Mouse (Mus musculus) liver, embryonic 14.5 days (tissue): ENCODE data around the gene Ybx2. TPM values are rescaled to one million over a fixed set of nuclear protein-coding genes. Genes with fewer than 3 reads are reported as not detected.

Experiments used
- ATAC-seq: fragments of 200-750 bp; cut with Nextera tagmentation; 2 replicates; pipeline ENCODE4 v1.8.0; 2017; ENCODE audit warnings: moderate number of reproducible peaks, mild to moderate bottlenecking, moderate library complexity; ENCODE audit not compliant: insufficient read depth
- DNase-seq, 3 experiments: peaks; one replicate each; pipeline ENCODE4 v3.0.0-alpha.2; 2012 to 2013; ENCODE audit warnings: low read depth in 3 of 3, low spot score in 3 of 3
- H3K27ac ChIP-seq: fragments of 300-500 bp; sonication (generic); 2 replicates; pipeline ENCODE4 v1.5.1; 2014; ENCODE audit warnings: moderate library complexity, mild to moderate bottlenecking, control low read depth, inconsistent platforms
- H3K27me3 ChIP-seq: fragments of 300-500 bp; sonication (generic); 2 replicates; pipeline ENCODE4 v1.6.1; 2014; ENCODE audit warnings: mild to moderate bottlenecking, low read length, moderate library complexity; ENCODE audit not compliant: control insufficient read depth, insufficient read depth
- H3K36me3 ChIP-seq: fragments of 300-500 bp; sonication (generic); replicated peaks from 2 replicates; pipeline ENCODE4 v1.6.1; 2014; ENCODE audit warnings: low read depth; ENCODE audit not compliant: control insufficient read depth, insufficient read depth
- H3K4me1 ChIP-seq, 2 experiments: fragments of 200-500 bp in 1 of 2; fragments of 300-500 bp in 1 of 2; sonication (generic) in 1 of 2; replicated peaks; 2 replicates each; pipeline ENCODE4 v1.6.1; 2012 to 2014; ENCODE audit warnings: antibody characterized with exemption in 1 of 2, inconsistent platforms in 1 of 2, low read length in 1 of 2; ENCODE audit not compliant: control insufficient read depth in 2 of 2, insufficient read depth in 2 of 2
- H3K4me2 ChIP-seq: fragments of 300-500 bp; sonication (generic); 2 replicates; pipeline ENCODE4 v1.6.1; 2014; ENCODE audit warnings: low read depth, mild to moderate bottlenecking, control low read depth, moderate library complexity
- H3K4me3 ChIP-seq, 2 experiments: fragments of 200-500 bp in 1 of 2; fragments of 300-500 bp in 1 of 2; sonication (generic) in 1 of 2; 2 replicates each; pipeline ENCODE4 v1.5.1; 2012 to 2014; ENCODE audit warnings: low read depth in 2 of 2, low read length in 2 of 2, mild to moderate bottlenecking in 2 of 2, control low read depth in 1 of 2, inconsistent platforms in 1 of 2, moderate library complexity in 1 of 2; ENCODE audit not compliant: insufficient read depth in 1 of 2
- H3K9ac ChIP-seq: fragments of 300-500 bp; sonication (generic); replicated peaks from 2 replicates; pipeline ENCODE4 v1.6.1; 2014; ENCODE audit warnings: mild to moderate bottlenecking, control low read depth, moderate library complexity
- H3K9me3 ChIP-seq: fragments of 300-500 bp; sonication (generic); 2 replicates; pipeline ENCODE4 v1.6.1; 2016; ENCODE audit warnings: low read length, mixed read lengths; ENCODE audit not compliant: control insufficient read depth
- CTCF ChIP-seq: IDR thresholded peaks from 2 replicates; pipeline ENCODE4 v1.5.1; 2016; ENCODE audit warnings: antibody characterized with exemption, low read depth, control low read depth
- EP300 ChIP-seq: IDR thresholded peaks from 2 replicates; pipeline ENCODE4 v1.6.1; 2016; ENCODE audit warnings: antibody characterized with exemption, low read depth
- WGBS: fragments of 180-500 bp; shearing (Covaris S2); extraction: QIAGEN DNeasy Blood & Tissue Kit; methylation state at CpG from one replicate; pipeline ENCODE4 v1.1.7; 2014; ENCODE audit not compliant: insufficient replicate concordance; 5-methylcytosine and 5-hydroxymethylcytosine counted together
- polyA plus RNA-seq, 2 experiments: library from polyadenylated mRNA; depleted of rRNA in 1 of 2; stranded (reverse) in 1 of 2; unstranded in 1 of 2; fragments of >200 nt; fragmentation: Nextera tagmentation in 1 of 2; extraction: Ambion mirVana in 1 of 2; gene quantifications; 2 replicates each; pipeline versions ENCODE4 v1.2.1 to v1.2.3; 2012 to 2014

The Ybx2 gene
- polyA plus RNA-seq, 2 experiments, result 0.23 to 0.58 TPM

DNA sequence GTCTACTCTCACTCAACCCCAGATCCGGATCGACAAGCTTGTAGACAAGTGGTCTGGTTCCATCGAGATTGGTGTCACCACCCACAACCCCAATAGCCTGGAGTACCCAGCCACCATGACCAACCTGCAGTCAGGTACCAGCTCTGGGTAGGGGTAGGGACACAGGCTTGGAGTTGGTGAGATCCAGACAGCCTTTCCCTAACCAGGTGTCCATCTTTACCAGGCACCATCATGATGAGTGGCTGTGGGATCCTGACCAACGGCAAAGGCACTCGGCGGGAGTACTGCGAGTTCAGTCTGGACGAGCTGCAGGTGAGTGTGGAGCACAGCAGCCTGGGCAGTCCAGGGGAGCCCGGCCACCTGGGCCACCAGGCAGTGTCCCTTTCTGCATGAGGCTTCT lies 31.3 kb upstream of the Ybx2 start:
- Histone ChIP-seq H3K9me3 (no peaks in the 10 kb centered on the region), H3K9ac (no peak overlapping the region), H3K4me2 (no peak overlapping the region), H3K27ac (no peak overlapping the region), H3K27me3 (no peaks in the 10 kb centered on the region; the same call in 1 of the 2 replicates), H3K4me1 (peaks cover 7 to 13% of the 10 kb centered on the region in 2 experiments), H3K36me3 (peaks cover 51% of the 10 kb centered on the region), H3K4me3 (no peak overlapping the region)
- ATAC-seq, result no peak
- TF ChIP-seq CTCF, result no peak
- no peak for TF ChIP-seq EP300
- 87% methylated on average over 9 of the region's 9 CpGs for WGBS
- DNase-seq, result no peak

GRCm38 (mm10) chr11:69908645-69909044 lies 27.0 kb upstream of the Ybx2 start:
- Histone ChIP-seq H3K27ac (no peak overlapping the region), H3K9ac (no peak overlapping the region), H3K36me3 (peaks cover 81% of the 10 kb centered on the region), H3K9me3 (no peaks in the 10 kb centered on the region), H3K4me2 (no peak overlapping the region), H3K27me3 (no peaks in the 10 kb centered on the region), H3K4me3 (no peak overlapping the region), H3K4me1 (peaks cover 0 to 9% of the 10 kb centered on the region in 2 experiments; a peak in 1 of 4 replicates)
- ATAC-seq (no peak), DNase-seq (no peak)
- WGBS, result 87% methylated on average over 11 of the region's 11 CpGs
- TF ChIP-seq CTCF (no peak), EP300 (no peak)

GRCm38 (mm10) chr11:69909174-69909573 lies 26.4 kb upstream of the Ybx2 start:
- Histone ChIP-seq H3K27ac (no peak overlapping the region), H3K9me3 (no peaks in the 10 kb centered on the region), H3K4me3 (no peak overlapping the region), H3K4me1 (peaks cover 0 to 9% of the 10 kb centered on the region in 2 experiments; a peak in 1 of 4 replicates), H3K9ac (no peak overlapping the region), H3K36me3 (peaks cover 79% of the 10 kb centered on the region), H3K4me2 (no peak overlapping the region), H3K27me3 (no peaks in the 10 kb centered on the region)
- DNase-seq, result no peak
- no peak for ATAC-seq
- no peak for TF ChIP-seq CTCF
- no peak for TF ChIP-seq EP300
- 86% methylated on average over 5 of the region's 5 CpGs for WGBS

DNA sequence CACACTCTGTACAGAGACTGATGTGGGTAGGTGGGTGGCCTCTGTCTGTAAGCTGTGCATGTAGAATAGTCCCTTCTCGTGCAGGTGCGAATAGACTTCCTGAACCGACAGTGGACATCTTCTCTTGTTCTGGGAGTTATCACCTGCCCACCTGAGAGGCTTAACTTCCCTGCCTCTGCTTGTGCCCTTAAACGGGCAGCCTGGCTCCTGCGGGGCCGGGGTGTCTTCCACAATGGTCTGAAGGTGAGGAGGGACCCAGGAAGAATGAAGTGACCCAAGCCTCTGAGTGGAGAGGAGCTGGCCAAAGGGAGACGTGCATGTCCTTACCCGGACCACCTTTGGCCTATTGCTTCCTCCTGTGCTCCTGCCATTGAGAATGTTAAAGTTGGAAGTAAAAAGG lies 25.4 kb upstream of the Ybx2 start:
- peaks cover 73% of the 10 kb centered on the region for H3K36me3 ChIP-seq
- no peak overlapping the region for H3K4me3 ChIP-seq
- no peaks in the 10 kb centered on the region for H3K9me3 ChIP-seq
- WGBS, result 81% methylated on average over 8 of the region's 8 CpGs
- no peak for DNase-seq
- H3K27ac ChIP-seq, result no peak overlapping the region
- no peak for ATAC-seq
- H3K4me1 ChIP-seq, result peaks cover 0 to 13% of the 10 kb centered on the region in 2 experiments; a peak in 2 of 4 replicates
- H3K4me2 ChIP-seq, result no peak overlapping the region
- no peak for TF ChIP-seq EP300
- H3K9ac ChIP-seq, result no peak overlapping the region
- H3K27me3 ChIP-seq, result no peaks in the 10 kb centered on the region

- 85% methylated on average over 17 of the region's 17 CpGs for WGBS
- H3K4me2 ChIP-seq, result no peak overlapping the region
- no peak overlapping the region for H3K27ac ChIP-seq
- no peak overlapping the region for H3K4me3 ChIP-seq
- peaks cover 73% of the 10 kb centered on the region for H3K36me3 ChIP-seq
- TF ChIP-seq EP300, result no peak
- TF ChIP-seq CTCF, result no peak
- no peaks in the 10 kb centered on the region for H3K9me3 ChIP-seq
- ATAC-seq, result no peak
- no peaks in the 10 kb centered on the region for H3K27me3 ChIP-seq
- no peak overlapping the region for H3K9ac ChIP-seq
- peaks cover 5 to 21% of the 10 kb centered on the region in 2 experiments for H3K4me1 ChIP-seq
- DNase-seq, result no peak
These were observed 24.6 kb upstream of the Ybx2 start for GRCm38 (mm10) chr11:69910781-69911560.
